Mouse (Mus musculus) frontal cortex, postnatal 14 days (tissue): ENCODE measurements around the gene Sdk2.

Experiments used
- DNase-seq, 2 experiments: peaks; one replicate each; pipeline ENCODE4 v3.0.0; 2022; ENCODE audit warnings: low spot score in 2 of 2

The Sdk2 gene

DNA sequence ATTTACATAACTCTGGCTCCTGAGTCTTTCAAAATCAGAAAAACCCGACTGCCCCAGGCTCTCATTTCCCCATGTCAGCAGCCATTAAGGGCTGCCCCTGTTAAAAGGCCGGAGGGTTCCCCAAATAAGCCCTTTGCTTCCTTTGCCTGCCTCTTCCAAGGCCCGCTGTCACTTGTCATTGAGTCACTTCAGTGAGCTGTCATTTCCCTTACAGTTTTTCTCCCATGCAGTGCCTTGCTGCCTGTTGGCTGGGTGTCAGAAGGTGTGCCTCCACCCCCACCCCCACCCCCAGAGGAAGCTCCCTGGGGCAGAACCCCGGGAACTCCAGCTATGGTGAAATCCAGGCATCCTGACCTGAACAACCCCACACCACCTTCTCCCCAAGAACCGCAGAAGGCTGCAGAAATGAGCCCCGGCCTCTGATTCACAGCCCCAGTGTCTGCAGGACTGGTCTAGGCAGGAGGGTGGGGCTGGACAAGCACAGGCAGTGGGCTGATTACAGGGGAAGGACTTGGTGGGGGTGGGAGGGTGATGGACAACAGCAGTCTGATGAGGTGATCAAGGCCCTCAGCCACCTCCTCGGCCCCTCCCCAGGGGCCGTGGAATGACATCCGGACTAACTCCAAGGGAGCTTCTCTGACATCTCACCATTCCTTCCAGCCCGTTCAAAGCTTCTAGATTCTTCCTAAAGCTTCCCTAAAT is 300.4 kb downstream of the Sdk2 start:
- no peak for DNase-seq

DNA sequence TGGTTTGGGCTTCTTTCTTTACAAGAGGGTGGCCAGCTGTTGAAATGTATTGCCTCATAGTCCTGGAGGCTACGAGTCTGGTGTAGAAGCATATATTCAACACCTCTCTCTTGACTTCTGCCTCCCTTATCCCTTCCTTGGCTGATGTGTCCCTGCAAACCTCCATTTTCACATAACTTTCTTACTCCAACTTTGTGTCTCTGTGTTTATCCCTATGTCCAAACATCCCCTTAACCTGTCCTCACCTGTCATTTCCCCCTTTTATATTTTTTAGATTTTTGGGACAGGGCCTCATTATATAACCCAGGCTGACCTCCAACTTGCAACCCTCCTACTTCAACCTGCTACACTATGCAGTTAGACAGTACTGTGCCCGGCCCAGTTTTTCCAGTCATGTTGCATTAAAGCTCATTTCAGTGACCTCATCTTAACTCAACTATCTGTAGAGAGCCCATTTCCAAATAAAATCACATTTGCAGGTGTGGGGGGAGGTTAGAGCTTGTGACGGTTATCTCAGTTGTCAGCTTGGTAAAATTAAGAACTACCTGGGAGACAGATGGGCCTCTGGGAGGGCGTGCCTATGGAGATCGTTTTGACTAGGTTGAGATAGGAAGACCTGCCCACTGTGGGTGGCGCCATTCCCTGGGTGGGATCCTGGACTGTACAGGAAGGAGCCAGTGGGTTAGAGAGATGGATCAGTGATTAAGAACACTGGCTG is 302.6 kb downstream of the Sdk2 start:
- DNase-seq = no peak

DNA sequence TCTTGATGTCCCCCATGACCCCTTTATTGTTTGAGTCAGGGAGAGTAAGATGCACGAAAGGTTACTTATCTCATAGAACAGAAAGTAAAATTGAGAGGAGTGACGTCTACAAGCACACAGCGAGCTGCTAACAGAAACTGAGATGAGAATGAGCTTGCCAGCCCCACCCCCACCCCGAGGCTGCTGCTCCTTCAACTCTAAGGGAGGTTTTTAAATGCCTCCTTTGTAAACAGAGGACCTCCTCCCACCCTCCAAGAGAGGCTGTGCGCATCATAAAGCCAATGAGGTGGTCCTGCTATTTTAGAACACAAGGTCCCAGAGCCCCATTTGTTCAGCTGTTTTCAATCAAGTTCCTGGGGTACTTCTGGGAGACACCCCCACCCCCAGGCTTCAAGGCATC is 303.4 kb downstream of the Sdk2 start:
- DNase-seq = no peak

DNA sequence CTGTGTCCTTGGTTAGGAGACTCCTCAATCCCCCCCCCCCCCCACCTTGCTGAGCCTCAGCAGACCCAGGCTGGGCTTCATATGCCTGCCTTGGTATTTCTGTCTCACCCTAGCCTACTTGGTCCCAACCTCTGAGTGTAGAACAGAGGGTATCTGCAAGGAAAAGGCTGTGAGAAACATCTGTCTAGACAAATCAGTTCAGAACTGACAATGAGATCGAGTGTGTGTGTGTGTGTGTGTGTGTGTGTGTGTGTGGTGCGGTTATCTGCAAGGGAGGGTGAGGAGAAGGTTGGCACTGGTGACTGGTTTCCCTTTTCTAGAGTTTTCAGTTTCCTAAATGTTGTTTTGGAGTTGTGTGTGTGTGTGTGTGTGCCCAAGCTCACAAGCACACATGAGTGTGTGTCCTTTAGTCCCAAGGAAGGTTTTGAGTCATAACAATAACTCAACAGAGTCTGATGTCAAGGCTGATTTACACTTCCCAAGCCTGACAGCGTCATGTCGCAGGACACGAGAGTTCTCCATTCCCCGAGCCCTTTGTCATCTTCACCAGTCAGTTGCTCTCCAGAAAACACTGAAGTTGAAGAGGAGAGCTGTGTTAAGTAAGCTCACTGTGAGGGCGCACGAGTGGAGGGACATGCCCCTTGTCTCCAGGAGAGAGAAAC is 304.6 kb downstream of the Sdk2 start:
- no peak for DNase-seq

DNA sequence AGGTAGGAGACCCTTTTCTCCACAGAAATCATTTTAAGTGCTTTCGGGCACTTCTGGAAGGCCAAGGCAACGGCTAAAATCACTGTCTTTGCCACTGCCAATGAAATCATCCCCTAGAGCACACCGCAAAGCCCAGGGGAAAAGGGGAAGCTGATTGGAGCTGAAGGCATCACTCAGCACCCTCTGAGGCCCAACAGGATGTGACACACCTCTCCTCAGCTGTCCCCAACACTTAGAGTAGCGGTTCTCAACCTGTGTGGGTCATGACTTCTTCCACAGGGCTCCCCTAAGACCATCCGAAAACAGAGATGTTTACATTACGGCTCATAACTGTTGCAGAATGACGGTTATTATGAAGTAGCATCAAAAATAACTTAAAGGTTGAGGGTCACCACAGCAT is 305.2 kb downstream of the Sdk2 start:
- no peak for DNase-seq

DNA sequence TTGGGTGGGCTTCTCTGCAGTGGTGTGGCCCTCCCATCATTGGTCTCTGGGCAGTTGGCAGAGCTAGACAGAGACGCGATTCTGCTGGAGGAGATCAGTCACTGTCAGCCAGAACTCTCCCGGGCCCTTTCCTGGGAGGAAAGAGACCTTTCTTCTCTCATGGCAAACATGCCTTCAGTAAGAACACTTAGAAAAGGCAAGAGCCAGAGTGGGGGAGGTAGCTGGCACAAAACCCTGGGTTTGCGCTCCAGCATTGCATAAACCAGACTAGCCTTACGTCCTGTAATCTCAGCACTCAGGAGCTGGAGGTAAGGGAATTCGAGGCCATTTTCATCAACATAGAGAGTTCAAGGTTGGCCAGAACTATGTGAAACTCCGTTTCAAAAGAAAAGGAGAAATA is 306.4 kb downstream of the Sdk2 start:
- no peak for DNase-seq

DNA sequence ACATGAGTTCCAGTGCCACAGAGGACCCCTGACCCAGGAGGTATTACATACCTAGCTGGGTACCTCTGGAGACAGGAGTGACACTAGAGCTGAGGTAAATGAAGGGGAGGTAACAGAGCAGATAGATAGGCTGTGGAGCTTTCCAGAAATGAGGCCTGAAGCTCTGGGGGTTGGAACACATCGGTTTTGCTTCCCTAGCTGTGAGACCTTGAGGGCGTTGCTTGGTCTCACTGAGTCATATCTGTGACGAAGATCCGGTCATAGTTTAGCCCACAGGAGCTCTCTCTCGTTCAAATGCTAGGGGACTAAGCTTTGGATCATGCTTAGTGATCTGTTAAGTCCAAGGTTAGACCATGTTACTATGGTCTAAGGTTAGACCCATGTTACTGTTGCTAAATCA is 308.0 kb downstream of the Sdk2 start:
- no peak for DNase-seq

DNA sequence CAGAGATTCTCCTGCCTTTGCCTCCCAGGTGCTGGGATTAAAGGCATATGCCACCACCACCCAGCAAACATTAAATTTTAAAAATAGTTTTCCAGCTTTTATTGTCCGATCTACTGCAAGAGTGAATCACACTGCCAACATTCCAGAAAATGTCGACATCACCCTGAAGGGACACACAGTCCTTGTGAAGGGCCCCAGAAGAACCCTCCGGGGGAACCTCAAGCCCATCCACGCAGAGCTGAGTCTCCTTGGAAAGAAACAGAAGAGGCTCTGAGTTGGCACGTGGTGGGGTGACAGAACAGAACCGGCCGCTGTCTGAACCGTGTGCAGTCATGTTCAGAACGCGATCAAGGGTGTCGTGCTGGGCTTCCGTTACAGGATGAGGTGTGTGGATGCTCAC is 310.3 kb downstream of the Sdk2 start:
- DNase-seq = no peak

DNA sequence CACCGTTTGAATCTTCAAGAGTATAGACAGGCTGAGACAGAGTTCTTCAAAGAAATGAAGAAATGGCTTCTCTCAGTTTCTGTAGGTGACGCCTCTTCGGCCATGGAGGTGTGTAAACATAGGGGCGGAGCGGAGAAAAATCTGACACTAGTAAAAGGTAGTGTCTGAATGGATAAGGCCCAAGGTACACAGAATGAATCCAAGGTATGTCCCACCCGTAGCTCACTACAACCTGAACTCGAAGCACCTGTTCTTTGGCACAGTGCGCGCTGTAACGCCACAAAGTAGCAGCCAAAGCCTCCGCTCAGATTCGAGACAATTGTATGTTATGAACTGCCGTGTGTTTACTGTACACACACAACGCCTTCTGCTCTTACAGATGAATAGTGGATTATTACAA is 311.0 kb downstream of the Sdk2 start:
- no peak for DNase-seq

DNA sequence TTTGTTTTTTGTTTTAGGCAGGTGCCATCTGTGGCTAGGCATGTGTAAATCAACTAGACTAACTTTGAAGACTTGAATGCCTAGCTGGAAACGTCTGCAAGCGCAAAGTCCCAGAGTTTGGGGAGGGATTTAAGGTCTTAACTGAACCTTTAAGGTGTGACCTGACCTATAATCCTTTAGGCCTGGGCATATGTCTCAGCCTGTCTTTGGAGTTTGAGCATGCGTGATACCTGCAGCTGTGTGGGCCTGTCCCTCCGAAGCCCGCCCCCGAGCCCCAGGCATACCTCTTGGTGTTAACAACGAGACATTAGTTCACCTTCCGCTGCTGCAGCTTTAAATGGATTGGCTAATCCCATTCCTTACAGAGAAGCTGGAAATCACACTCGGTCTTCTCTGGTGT is 312.0 kb downstream of the Sdk2 start:
- DNase-seq = no peak

DNA sequence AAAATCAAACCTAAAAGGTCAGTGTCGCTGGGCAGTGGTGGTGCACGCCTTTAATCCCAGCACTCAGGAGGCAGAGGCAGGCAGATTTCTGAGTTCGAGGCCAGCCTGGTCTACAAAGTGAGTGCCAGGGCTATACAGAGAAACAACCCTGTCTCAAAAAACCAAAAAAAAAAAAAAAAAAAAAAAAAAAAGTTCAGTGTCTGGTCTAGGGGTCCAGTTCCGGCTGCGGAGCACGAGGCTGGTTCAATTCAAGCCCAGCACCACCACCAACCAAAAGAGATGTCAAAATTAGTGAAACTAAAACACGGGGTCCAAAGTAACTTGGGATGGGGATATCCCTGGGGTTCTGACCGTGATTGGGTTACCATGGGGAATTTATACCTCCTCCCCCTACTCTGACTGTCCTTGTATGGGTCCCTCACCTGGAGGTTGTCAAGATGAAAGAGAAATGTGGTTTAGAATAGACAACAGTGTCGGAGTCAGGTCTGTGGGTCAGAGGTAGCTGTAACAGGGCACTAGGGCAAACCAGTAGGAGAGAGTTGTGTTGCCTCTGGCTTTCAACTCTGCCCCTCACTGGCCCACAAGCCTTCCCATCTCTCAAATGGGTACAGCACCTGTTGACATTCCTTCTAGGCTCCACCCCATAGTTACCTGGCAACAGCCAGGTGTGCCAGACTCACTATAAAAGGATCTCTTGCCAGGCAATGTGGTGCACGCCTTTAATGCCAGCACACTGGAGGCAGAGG is 314.0 kb downstream of the Sdk2 start:
- DNase-seq = no peak

DNA sequence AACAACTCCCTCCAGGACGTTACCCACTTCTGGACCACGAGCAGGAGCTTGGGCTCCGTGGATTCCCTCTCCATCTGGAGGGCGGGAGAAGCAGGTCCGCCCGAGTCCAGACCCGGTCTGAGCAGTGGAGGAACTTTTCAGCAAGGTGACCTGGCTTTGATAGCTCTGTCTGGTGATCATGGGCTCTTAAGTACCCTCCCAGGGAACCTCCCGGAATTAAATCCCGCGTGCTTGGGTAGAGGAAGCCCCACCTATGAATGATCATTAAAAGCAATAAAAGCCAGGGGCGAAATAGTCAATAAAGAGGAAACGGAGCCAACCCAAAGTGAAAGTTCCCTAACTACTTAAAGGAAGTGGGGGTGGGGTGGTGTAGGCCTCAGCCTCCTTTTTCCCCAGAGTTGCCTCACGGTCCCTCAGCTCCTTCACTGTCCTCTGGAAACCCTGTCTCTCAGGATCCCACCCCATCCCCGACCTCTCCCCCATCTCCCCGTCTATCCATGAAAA is 314.6 kb downstream of the Sdk2 start:
- no peak for DNase-seq

DNA sequence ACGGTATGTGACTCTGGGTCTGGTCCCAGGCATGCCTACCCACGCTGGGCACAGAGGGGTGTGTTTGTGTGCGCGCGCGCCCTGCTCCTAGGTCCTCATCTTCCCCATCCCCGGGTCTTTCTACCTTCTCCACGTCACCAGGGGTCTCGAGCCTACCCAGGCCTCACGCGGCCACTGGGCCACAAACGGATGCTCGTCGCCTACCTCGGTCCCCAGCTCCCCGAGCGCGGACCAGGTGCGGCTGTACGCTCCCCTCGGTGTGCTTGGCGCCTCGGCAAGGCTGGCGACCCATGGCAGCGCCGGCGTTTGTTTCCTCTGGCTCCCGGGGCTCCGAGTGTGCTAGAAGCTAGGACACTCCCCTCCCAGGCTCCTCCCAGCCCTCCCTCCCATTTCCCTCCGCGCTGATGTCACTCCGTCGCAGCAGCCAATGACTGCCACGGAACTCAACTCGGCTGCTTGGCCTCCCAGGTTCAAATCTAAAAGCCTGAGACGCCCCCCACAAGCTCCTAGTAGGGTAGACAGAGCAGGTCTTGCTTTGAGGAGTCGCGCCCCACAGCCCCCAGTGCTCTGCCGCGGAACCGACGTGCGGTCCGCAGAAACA is 315.3 kb downstream of the Sdk2 start, which contains the start of gene Cdc42ep4:
Gene Cdc42ep4 (minus strand): TSS at position 398 of the 601 bp plus-strand sequence.
- DNase-seq = peak; percentile 54 to 65

DNA sequence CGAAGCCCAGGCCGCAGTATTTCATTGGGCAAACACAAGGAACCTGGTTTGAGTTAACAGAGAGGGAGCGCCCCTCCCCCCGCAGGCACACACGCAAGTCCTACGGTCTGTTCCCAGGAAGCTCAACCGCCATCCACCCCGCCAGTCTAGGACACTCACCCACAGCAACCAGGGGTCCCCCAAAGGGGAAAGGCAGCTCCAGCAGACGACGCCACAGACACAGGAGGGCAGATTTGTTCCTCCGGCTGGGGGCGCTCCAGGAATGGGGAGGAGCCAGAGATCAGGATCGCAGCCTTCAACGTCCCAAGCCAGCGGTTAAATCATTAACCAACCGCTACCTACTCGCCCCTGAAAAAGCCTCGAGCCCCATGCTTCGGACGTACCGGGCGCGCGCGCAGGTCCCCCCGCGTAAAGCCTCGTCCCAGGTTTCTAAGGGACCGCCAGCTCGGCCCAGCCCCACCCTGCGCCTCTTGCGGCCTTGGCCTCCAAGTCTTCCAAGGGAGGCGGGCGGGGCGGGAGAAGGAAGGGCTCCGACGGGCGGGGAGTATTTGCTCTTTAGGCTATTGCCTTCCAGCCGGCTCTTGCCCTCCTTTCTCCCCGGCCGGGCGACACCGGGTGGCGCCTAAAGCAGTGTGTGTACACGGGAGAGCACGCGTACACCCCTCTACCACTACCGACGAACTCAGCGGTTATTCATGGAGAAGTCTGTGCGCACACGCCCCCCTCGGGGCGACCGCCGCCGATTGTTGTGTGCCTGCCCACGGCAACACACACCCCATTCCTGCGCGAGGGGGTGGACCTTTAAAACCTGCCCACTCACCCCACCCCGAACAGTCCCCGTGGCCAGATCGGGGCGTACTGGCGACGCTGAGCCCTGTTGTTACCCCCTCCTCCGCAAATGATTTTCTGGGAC is 316.0 kb downstream of the Sdk2 start:
- peak; percentile 44 to 48 for DNase-seq

DNA sequence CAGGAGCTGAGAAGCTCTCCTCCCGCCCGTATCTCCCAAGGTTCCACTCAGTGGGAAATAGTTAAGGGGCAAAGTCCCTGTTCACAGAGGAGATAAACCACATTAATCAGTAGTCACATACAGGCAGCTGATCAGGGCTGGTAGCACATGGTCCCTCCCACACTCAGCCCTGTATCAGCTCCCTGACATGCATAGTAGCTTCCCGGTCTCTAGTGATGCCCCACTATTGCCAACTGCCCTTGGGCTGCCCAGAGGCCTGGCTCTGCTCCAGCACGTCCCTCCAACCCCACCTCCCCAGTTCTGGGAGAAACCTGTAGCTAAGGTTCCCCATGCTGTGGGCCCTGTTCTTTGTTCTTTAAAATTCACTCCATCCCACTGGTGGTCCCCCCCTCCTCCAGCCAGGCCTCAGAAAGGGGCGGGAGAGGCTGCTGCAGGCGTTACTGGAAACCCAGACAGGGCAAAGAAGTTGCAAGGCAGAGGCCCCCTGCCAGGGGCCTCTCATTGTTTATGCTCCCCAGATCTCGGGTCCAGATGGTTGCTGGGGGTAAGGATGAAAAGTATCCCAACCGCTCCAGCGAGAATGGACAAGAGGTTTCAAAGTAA is 317.0 kb downstream of the Sdk2 start:
- DNase-seq = no peak

DNA sequence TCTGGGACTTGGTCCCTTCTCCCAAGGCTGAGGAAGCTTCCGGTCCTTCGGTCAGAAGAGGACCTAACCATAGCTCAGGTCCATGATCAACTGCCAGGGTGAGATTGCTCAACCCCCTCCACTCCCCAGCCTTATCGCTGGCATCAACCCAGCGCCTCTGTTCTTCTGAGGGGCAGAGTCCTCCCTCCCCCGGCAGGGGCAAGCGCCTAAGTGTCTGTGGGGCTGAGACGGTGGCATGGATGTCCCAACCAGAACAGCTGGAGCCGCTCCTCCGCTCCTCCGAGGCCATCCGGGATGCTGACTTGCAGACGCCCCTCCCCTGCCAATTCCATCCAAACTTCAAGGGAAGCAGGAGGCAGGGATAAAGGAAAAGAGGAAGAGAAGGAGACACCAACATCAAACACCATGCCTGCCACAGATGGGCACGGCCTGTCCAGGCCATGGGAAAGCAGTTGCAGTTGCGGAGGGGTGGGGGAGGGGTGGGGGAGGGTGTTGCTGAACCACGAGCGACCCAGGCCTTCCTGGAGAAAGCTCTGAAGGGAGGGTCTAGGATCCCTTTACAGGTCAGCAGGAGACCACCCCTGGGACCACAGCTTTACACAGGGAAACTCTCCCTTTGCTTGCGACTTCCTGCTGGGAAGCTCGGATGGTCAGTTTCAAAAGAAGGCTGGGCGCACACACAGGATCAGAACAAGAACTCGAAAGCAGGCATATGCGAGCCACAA is 317.9 kb downstream of the Sdk2 start:
- DNase-seq = no peak

DNA sequence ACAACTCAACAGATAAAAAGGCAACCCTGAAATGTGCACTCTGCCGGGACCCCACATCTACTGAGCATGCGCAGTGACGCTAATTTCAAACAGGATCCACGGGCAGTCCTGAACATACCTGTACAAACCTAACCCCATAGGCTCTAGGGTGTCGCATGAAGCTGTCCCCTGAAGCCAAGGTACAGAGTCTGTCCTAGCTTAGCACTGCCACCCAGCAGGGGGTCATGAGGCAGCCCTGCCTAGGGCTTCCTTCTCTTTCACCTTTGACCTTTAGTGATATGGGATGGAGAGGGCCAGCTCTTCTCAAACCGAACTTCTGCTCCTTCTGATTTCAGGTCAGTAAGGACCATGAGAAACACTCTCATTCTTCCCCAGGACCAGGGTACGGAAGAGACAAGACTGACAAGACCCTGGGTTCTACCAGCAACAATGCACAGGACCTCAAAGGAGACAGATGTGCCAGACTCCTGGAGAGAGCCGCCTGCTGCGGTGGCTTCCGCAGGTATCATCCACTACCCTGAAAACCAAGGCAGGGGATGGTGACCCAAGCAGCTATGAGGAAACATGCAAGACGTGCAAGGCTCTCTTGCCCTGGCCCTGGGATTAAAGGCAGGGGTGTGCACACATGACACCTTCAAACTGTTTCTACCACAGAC is 319.0 kb downstream of the Sdk2 start:
- no peak for DNase-seq

DNA sequence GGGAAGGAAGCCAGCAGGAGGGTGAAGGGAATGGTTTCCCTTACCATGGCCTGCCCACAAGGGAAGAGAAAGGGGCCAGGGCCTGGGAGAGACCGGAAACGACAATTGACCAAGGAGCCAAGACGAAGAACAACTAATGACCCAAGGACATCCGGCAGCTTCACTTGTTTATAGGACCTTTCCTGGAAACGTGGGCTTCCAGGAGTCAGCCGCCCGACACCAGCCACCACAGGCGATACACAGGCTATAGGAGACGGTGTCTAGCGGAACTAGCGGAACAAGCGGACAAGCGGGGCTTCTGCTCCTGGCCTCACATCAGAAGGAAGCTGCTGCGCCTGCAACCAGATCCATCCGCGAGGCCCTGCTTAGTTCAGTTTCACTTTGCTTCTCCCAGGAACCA is 319.8 kb downstream of the Sdk2 start:
- no peak for DNase-seq

DNA sequence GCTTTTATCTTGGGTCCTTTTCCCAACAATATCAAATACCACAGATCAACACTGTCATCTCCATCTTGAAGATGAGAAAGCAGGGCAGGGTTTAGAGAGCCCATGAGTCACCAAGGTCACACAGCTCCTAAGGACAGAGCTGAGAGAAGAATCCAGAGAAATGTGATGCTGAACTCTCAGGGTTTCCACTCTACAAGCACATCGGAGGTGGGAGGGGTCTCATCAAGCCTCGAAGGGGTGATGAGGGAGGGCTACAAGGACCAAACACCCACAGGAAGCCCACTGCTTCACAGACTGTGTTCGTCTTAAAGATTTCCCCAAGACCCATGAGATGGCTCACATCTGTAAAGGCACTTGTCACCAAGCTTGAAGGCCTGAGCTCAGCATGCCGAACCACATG is 320.9 kb downstream of the Sdk2 start:
- DNase-seq = no peak
